Comparison of ENCODE assay signal across 19 mouse cellular contexts in the genomic region with DNA sequence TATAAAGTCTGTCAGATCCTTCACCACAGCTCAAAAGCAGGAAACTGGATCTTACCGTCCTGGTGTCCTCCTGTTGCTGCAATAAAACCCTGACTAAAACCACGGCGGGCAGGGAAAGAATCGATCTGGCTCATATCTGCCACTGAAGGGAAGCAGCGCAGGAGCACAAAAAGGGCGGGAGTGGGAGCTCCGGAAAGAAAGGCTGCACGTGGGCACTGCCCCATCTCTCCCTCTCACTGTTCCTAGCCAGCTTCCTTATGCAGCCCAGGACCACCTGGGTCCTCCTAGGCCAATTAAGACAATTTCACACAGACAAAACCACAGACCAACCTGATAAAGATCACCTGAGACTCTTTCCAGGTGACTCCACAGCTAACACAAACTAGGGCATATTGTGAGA. TPM values are rescaled to one million over a fixed set of nuclear protein-coding genes. Genes with fewer than 3 reads are reported as not detected.
DNase-seq lines count a peak whose midpoint lies in the region; ATAC-seq and TF ChIP-seq lines count a peak whose summit lies in the region.
"Had no signal": no experiment of that assay in that cellular context is flagged by ENCODE, and none has a peak within 500 bp of the region (broad histone marks: within the 10 kb centered on the region; RNA-seq: fewer than 3 reads in every experiment).

No protein-coding gene starts in this region.

- no peak for DNase-seq in heart, adult 2 months
- DNase-seq in heart, adult 9 months (ENCODE audit: low spot score in 2 of 2) = no peak
- DNase-seq in liver, embryonic 11.5 days (ENCODE audit: low spot score) = no peak
- DNase-seq in liver = no peak
- DNase-seq in midbrain, embryonic 14.5 days = no peak
- no peak for DNase-seq in thymus, postnatal 4 days
- DNase-seq: adrenal gland, postnatal 10 days; cerebellum, adult 8-10 months; embryo, embryonic 11 days; layer of hippocampus, adult 9-11 months; right cerebral cortex, adult 18-20 months had no signal

- whole genome bisulfite sequencing in heart, adult 2 months = 22% methylated on average over 8 of the region's 8 CpGs
- 29% methylated on average over 8 of the region's 8 CpGs for WGBS in liver, embryonic 11.5 days
- 24% methylated on average over 8 of the region's 8 CpGs for WGBS in heart, embryonic 16.5 days
- 56% methylated on average over 8 of the region's 8 CpGs for WGBS in midbrain, embryonic 14.5 days

- no peaks in the 10 kb centered on the region for H3K27me3 ChIP-seq in heart, adult 2 months (ENCODE audit: control insufficient read depth, insufficient read depth, low read length)
- peaks cover 31% of the 10 kb centered on the region for H3K27me3 ChIP-seq in liver, embryonic 11.5 days (replicated peaks; ENCODE audit: control insufficient read depth, insufficient read depth, low read length)
- no peaks in the 10 kb centered on the region for H3K27me3 ChIP-seq in heart, embryonic 16.5 days (ENCODE audit: control insufficient read depth, insufficient read depth, low read length)
- H3K27me3 ChIP-seq in midbrain, embryonic 14.5 days (ENCODE audit: control insufficient read depth, insufficient read depth, low read length) = peaks cover 14% of the 10 kb centered on the region

- ATAC-seq in liver, embryonic 11.5 days (replicated peaks; ENCODE audit: low FRiP score) = no peak
- no peak for ATAC-seq in heart, embryonic 16.5 days (replicated peaks; ENCODE audit: extremely low read depth, insufficient read depth, low FRiP score)
- peak; percentile 24 for ATAC-seq in megakaryocyte progenitor cell, adult 5-6 weeks (replicated peaks; ENCODE audit: poor library complexity)
- ATAC-seq in midbrain, embryonic 14.5 days (ENCODE audit: low FRiP score, low TSS enrichment) = no peak
- ATAC-seq: forebrain, embryonic 15.5 days had no signal

- 0 out of 2 replicates have a peak, but pooled peaks have one; percentile 28 for TF ChIP-seq EP300 in heart, adult 2 months (IDR thresholded peaks at IDR 0.05; ENCODE audit: insufficient read depth, low read depth, low read length)

- H3K4me1 ChIP-seq in heart, adult 2 months (ENCODE audit: control insufficient read depth, insufficient read depth, low read length) = peaks cover 3% of the 10 kb centered on the region
- peaks cover 18% of the 10 kb centered on the region for H3K4me1 ChIP-seq in liver, embryonic 11.5 days (replicated peaks; ENCODE audit: control insufficient read depth, insufficient read depth, low read length)
- H3K4me1 ChIP-seq in heart, embryonic 16.5 days (ENCODE audit: control insufficient read depth, insufficient read depth, low read length) = peaks cover 38% of the 10 kb centered on the region
- H3K4me1 ChIP-seq in midbrain, embryonic 14.5 days (ENCODE audit: control insufficient read depth, insufficient read depth, low read length) = peaks cover 17% of the 10 kb centered on the region

- H3K4me3 ChIP-seq in heart, adult 2 months = peak overlapping the region; percentile 62
- no peak overlapping the region for H3K4me3 ChIP-seq in liver, embryonic 11.5 days (ENCODE audit: low read depth, low read length)
- H3K4me3 ChIP-seq in heart, embryonic 16.5 days (ENCODE audit: low read length) = peak overlapping the region; percentile 80
- no peak overlapping the region for H3K4me3 ChIP-seq in midbrain, embryonic 14.5 days (replicated peaks; ENCODE audit: low read depth, low read length)
- H3K4me3 ChIP-seq: forebrain, embryonic 15.5 days; hindbrain, embryonic 15.5 days had no signal

- H3K9me3 ChIP-seq in liver, embryonic 11.5 days (ENCODE audit: control insufficient read depth, low read length) = no peaks in the 10 kb centered on the region
- H3K9me3 ChIP-seq in heart, embryonic 16.5 days (replicated peaks; ENCODE audit: control insufficient read depth, low read length) = no peaks in the 10 kb centered on the region
- H3K9me3 ChIP-seq in midbrain, embryonic 14.5 days (ENCODE audit: control insufficient read depth, low read length) = no peaks in the 10 kb centered on the region
- H3K9me3 ChIP-seq: forebrain, embryonic 15.5 days; G1E; hindbrain, embryonic 15.5 days had no signal

- H3K79me2 ChIP-seq in heart, adult 2 months (replicated peaks; ENCODE audit: control insufficient read depth, insufficient read depth, low read length) = no peaks in the 10 kb centered on the region

- no peak for TF ChIP-seq POLR2A in heart, adult 2 months (IDR thresholded peaks at IDR 0.05; ENCODE audit: insufficient read depth, low read depth, low read length)

- intact Hi-C loops in heart, adult 2 months (cut with DNase I) = loop anchor here (2.0 kb wide), 1 partner anchor 27 kb away; no protein-coding TSS in a partner anchor

- H3K9ac ChIP-seq in heart, adult 2 months (ENCODE audit: low read depth, low read length) = peak overlapping the region; percentile 59
- H3K9ac ChIP-seq in liver, embryonic 11.5 days (ENCODE audit: low read depth, low read length) = no peak overlapping the region
- H3K9ac ChIP-seq in heart, embryonic 16.5 days (ENCODE audit: low read length) = peak overlapping the region; percentile 98
- H3K9ac ChIP-seq in midbrain, embryonic 14.5 days (replicated peaks; ENCODE audit: low read length) = no peak overlapping the region
- H3K9ac ChIP-seq: forebrain, embryonic 15.5 days; hindbrain, embryonic 15.5 days had no signal

- TF ChIP-seq CTCF in heart, adult 2 months (IDR thresholded peaks at IDR 0.05) = no peak

- H3K4me2 ChIP-seq in liver, embryonic 11.5 days = peak overlapping the region; percentile 44
- peak overlapping the region; percentile 77 for H3K4me2 ChIP-seq in heart, embryonic 16.5 days (ENCODE audit: low read depth, low read length)
- H3K4me2 ChIP-seq in midbrain, embryonic 14.5 days (ENCODE audit: low read length) = no peak overlapping the region
- H3K4me2 ChIP-seq: forebrain, embryonic 15.5 days; hindbrain, embryonic 15.5 days had no signal

- H3K27ac ChIP-seq in heart, adult 2 months = peak overlapping the region; percentile 98
- H3K27ac ChIP-seq in liver, embryonic 11.5 days (ENCODE audit: low read depth, low read length) = no peak overlapping the region
- H3K27ac ChIP-seq in heart, embryonic 16.5 days (ENCODE audit: low read length) = peak overlapping the region; percentile 100
- H3K27ac ChIP-seq in midbrain, embryonic 14.5 days (replicated peaks; ENCODE audit: low read depth, low read length) = no peak overlapping the region
- H3K27ac ChIP-seq: forebrain, embryonic 15.5 days; hindbrain, embryonic 15.5 days; kidney, postnatal 0 days; macrophage had no signal

- peaks cover 8% of the 10 kb centered on the region for H3K36me3 ChIP-seq in heart, adult 2 months (ENCODE audit: control insufficient read depth, insufficient read depth, low read length)
- H3K36me3 ChIP-seq in liver, embryonic 11.5 days (ENCODE audit: control insufficient read depth, insufficient read depth, low read length) = no peaks in the 10 kb centered on the region
- H3K36me3 ChIP-seq in heart, embryonic 16.5 days (ENCODE audit: control insufficient read depth, insufficient read depth) = no peaks in the 10 kb centered on the region
- H3K36me3 ChIP-seq in midbrain, embryonic 14.5 days (ENCODE audit: control insufficient read depth, insufficient read depth, low read length) = no peaks in the 10 kb centered on the region
- H3K36me3 ChIP-seq: forebrain, embryonic 15.5 days; G1E; hindbrain, embryonic 15.5 days had no signal

RNA-seq across cellular contexts. Expression of a gene that starts 4.7 kb away (rescaled TPM):
- 100 to 1,000 TPM; 316 to 339 TPM for total RNA-seq in heart, adult 2 months (2021)
- 16.4 and 27.2 TPM in 2 replicates for polyA plus RNA-seq in heart, adult 2 months (2012; rRNA removed)
- polyA plus RNA-seq in liver, embryonic 11.5 days (2014; fragmentation: Nextera tagmentation; extraction: Ambion mirVana) = 3.7 and 5.5 TPM in 2 replicates
- polyA plus RNA-seq in heart, embryonic 16.5 days (2015; fragmentation: Nextera tagmentation; extraction: Ambion mirVana) = 224 and 231 TPM in 2 replicates
- not detected in 2 replicates for total RNA-seq in megakaryocyte progenitor cell, adult 5-6 weeks (2015)
- total RNA-seq in megakaryocyte progenitor cell, adult 5-6 weeks (2017) = not detected in 2 replicates
- 1.7 and 2.2 TPM in 2 replicates for polyA plus RNA-seq in midbrain, embryonic 14.5 days (2014; fragmentation: Nextera tagmentation; extraction: Ambion mirVana)
- total RNA-seq: monocyte, adult 5-6 weeks had no signal
- polyA plus RNA-seq: G1E had no signal

RNA-seq across cellular contexts. Expression of a gene that starts 51.2 kb away (rescaled TPM):
- total RNA-seq in heart, adult 2 months (2021) = 10 to 100 TPM; 54.2 to 58.0 TPM
- polyA plus RNA-seq in heart, adult 2 months (2012; rRNA removed) = 39.4 and 61.3 TPM in 2 replicates
- polyA plus RNA-seq in liver, embryonic 11.5 days (2014; fragmentation: Nextera tagmentation; extraction: Ambion mirVana) = 234 and 253 TPM in 2 replicates
- 116 and 124 TPM in 2 replicates for polyA plus RNA-seq in heart, embryonic 16.5 days (2015; fragmentation: Nextera tagmentation; extraction: Ambion mirVana)
- 149 and 188 TPM in 2 replicates for total RNA-seq in megakaryocyte progenitor cell, adult 5-6 weeks (2015)
- total RNA-seq in megakaryocyte progenitor cell, adult 5-6 weeks (2017) = 204 and 275 TPM in 2 replicates
- 219 and 279 TPM in 2 replicates for polyA plus RNA-seq in midbrain, embryonic 14.5 days (2014; fragmentation: Nextera tagmentation; extraction: Ambion mirVana)

RNA-seq across cellular contexts. Expression of a gene that starts 51.3 kb away (rescaled TPM):
- total RNA-seq in heart, adult 2 months (2021) = 100 to 1,000 TPM in 1 of 2 experiments, 10 to 100 TPM in 1; 98.4 to 102 TPM
- 18.1 and 43.8 TPM in 2 replicates for polyA plus RNA-seq in heart, adult 2 months (2012; rRNA removed)
- polyA plus RNA-seq in liver, embryonic 11.5 days (2014; fragmentation: Nextera tagmentation; extraction: Ambion mirVana) = 29.7 and 33.1 TPM in 2 replicates
- polyA plus RNA-seq in heart, embryonic 16.5 days (2015; fragmentation: Nextera tagmentation; extraction: Ambion mirVana) = 49.1 and 57.7 TPM in 2 replicates
- 37.8 and 37.9 TPM in 2 replicates for total RNA-seq in megakaryocyte progenitor cell, adult 5-6 weeks (2015)
- total RNA-seq in megakaryocyte progenitor cell, adult 5-6 weeks (2017) = 39.3 and 43.5 TPM in 2 replicates
- 39.5 and 41.3 TPM in 2 replicates for polyA plus RNA-seq in midbrain, embryonic 14.5 days (2014; fragmentation: Nextera tagmentation; extraction: Ambion mirVana)

Comparison
In these comparisons a context has a peak if more than half of its experiments do, and no peak if none do; other contexts are left out.
1. H3K27ac ChIP-seq: peak in heart, adult 2 months (single experiment) and heart, embryonic 16.5 days (single experiment); none in liver, embryonic 11.5 days (single experiment) and midbrain, embryonic 14.5 days (single experiment).
2. H3K4me3 ChIP-seq: peak in heart, adult 2 months (single experiment) and heart, embryonic 16.5 days (single experiment); none in liver, embryonic 11.5 days (single experiment) and midbrain, embryonic 14.5 days (single experiment).
3. H3K9ac ChIP-seq: peak in heart, adult 2 months (single experiment) and heart, embryonic 16.5 days (single experiment); none in liver, embryonic 11.5 days (single experiment) and midbrain, embryonic 14.5 days (single experiment).